ENCODE assay signal across 8 mouse cellular contexts in genomic region chrX:78582854-78583201, GRCm38 (mm10). TPM values are rescaled to one million over a fixed set of nuclear protein-coding genes. Genes with fewer than 3 reads are reported as not detected.
DNase-seq lines count a peak whose midpoint lies in the region; ATAC-seq and TF ChIP-seq lines count a peak whose summit lies in the region.

No protein-coding gene starts in this region.

- H3K36me3 ChIP-seq in MEL (ENCODE audit: control insufficient read depth in 1 of 2, insufficient read depth in 2 of 2, low read length in 2 of 2): peaks cover 0 to 2% of the 10 kb centered on the region in 2 experiments; a peak in 2 of 4 replicates
- H3K36me3 ChIP-seq in hindbrain, embryonic 12.5 days: no peaks in the 10 kb centered on the region

- H3K4me3 ChIP-seq in MEL (ENCODE audit: control insufficient read depth in 1 of 2, insufficient read depth in 1 of 2, low read depth in 2 of 2, low read length in 2 of 2): peak overlapping the region; percentile 90 to 99
- H3K4me3 ChIP-seq in hindbrain, embryonic 12.5 days: peak overlapping the region; percentile 48

- H3K27ac ChIP-seq in MEL (ENCODE audit: control insufficient read depth, low read depth, low read length): peak overlapping the region; percentile 89
- H3K27ac ChIP-seq in hindbrain, embryonic 12.5 days: peak overlapping the region; percentile 77; the same call in 1 of the 2 replicates

- TF ChIP-seq EP300 in MEL (IDR thresholded peaks at IDR 0.05; ENCODE audit: low read depth in 1 of 2, low read length in 2 of 2): peak in 1 of 2 experiments; percentile 6; a peak in 1 of 4 replicates

- H3K9me3 ChIP-seq in MEL (replicated peaks; ENCODE audit: insufficient read depth, low read length): no peaks in the 10 kb centered on the region
- no peaks in the 10 kb centered on the region for H3K9me3 ChIP-seq in hindbrain, embryonic 12.5 days (replicated peaks)

- WGBS in hindbrain, embryonic 12.5 days: 29% methylated on average over 12 of the region's 21 CpGs

- H3K9ac ChIP-seq in MEL (ENCODE audit: control insufficient read depth, low read depth, low read length, poor library complexity, severe bottlenecking): peak overlapping the region; percentile 91
- peak overlapping the region; percentile 53 for H3K9ac ChIP-seq in hindbrain, embryonic 12.5 days

- peak; percentile 60 for ATAC-seq in hindbrain, embryonic 12.5 days (ENCODE audit: low FRiP score)

- TF ChIP-seq POLR2A in MEL (IDR thresholded peaks at IDR 0.05; ENCODE audit: control insufficient read depth in 1 of 2, insufficient read depth in 1 of 2, low read depth in 1 of 2, low read length in 2 of 2, poor library complexity in 1 of 2): no peak

- TF ChIP-seq RAD21 in MEL (IDR thresholded peaks at IDR 0.05; ENCODE audit: low read depth, low read length): no peak

- peak; percentile 76 for DNase-seq in MEL (ENCODE audit: low read depth, low spot score)
- peak; percentile 6 to 20 for DNase-seq in adrenal gland, postnatal 4 days (ENCODE audit: low spot score in 2 of 2)
- DNase-seq in forelimb bud, embryonic 11.5 days (ENCODE audit: low read depth, low spot score): peak; percentile 41
- DNase-seq in left cerebral cortex, adult 18-20 months (ENCODE audit: low spot score in 2 of 2): peak; percentile 5 to 21
- peak; percentile 40 for DNase-seq in lung, postnatal 25 days (ENCODE audit: low spot score)
- peak; percentile 27 for DNase-seq in right cerebral cortex, postnatal 14 days
- DNase-seq in cerebellum, adult 11 months: no peak

- TF ChIP-seq CTCF in MEL (IDR thresholded peaks at IDR 0.05 in 2 of 3, conservative IDR thresholded peaks at IDR 0.05 in 1 of 3; ENCODE audit: control insufficient read depth in 1 of 3, insufficient read depth in 1 of 3, low read depth in 2 of 3, low read length in 3 of 3, poor library complexity in 1 of 3, severe bottlenecking in 1 of 3): no peak

- peak overlapping the region; percentile 52 for H3K4me2 ChIP-seq in hindbrain, embryonic 12.5 days (replicated peaks)

- peaks cover 7% of the 10 kb centered on the region; the same call in 1 of the 2 replicates for H3K79me2 ChIP-seq in MEL (ENCODE audit: control insufficient read depth, insufficient read depth, low read length, poor library complexity)

- H3K27me3 ChIP-seq in MEL (ENCODE audit: control insufficient read depth in 1 of 2, insufficient read depth in 2 of 2, low read length in 2 of 2): no peaks in the 10 kb centered on the region
- H3K27me3 ChIP-seq in hindbrain, embryonic 12.5 days: no peaks in the 10 kb centered on the region

- H3K4me1 ChIP-seq in MEL (ENCODE audit: control insufficient read depth in 1 of 2, insufficient read depth in 2 of 2, low read length in 2 of 2): peaks cover 3 to 6% of the 10 kb centered on the region in 2 experiments; a peak in 2 of 4 replicates
- H3K4me1 ChIP-seq in hindbrain, embryonic 12.5 days: no peaks in the 10 kb centered on the region

TF ChIP-seq in MEL, 35 proteins besides CTCF, POLR2A, EP300 and RAD21:
- TF ChIP-seq BHLHE40 (IDR thresholded peaks at IDR 0.05; ENCODE audit: borderline replicate concordance, low read depth, low read length): peak; percentile 49; the same call in 1 of the 2 replicates
- no peak for TF ChIP-seq MAZ (IDR thresholded peaks at IDR 0.05; ENCODE audit: low read depth, low read length)
- no peak for TF ChIP-seq GABPA (IDR thresholded peaks at IDR 0.05; ENCODE audit: low read depth, low read length)
- no peak for TF ChIP-seq CHD2 (IDR thresholded peaks at IDR 0.05; ENCODE audit: low read length)
- no peak for TF ChIP-seq ETS1 (IDR thresholded peaks at IDR 0.05; ENCODE audit: low read depth, low read length)
- TF ChIP-seq NRF1 (IDR thresholded peaks at IDR 0.05; ENCODE audit: insufficient read depth, low read depth, low read length, poor library complexity, severe bottlenecking): 0 out of 2 replicates have a peak, but pooled peaks have one; percentile 22
- peak; percentile 32; the same call in 1 of the 2 replicates for TF ChIP-seq MXI1 (IDR thresholded peaks at IDR 0.05; ENCODE audit: low read depth, low read length)
- no peak for TF ChIP-seq E2F4 (IDR thresholded peaks at IDR 0.05; ENCODE audit: borderline replicate concordance, low read depth, low read length)
- TF ChIP-seq MYC (IDR thresholded peaks at IDR 0.05; ENCODE audit: low read depth, low read length): no peak

RNA-seq across cellular contexts. Expression of gene Prrg1, which starts 0.9 kb away (rescaled TPM):
- 2.7 and 4.5 TPM in 2 replicates for total RNA-seq in MEL (2012; rRNA removed)
- 1 to 10 TPM in 1 of 2 experiments, not detected in 1; 3.5 TPM for polyA plus RNA-seq in MEL (2012; ENCODE audit: insufficient read depth in 1 of 2, insufficient read length in 2 of 2, low read depth in 1 of 2, low replicate concordance in 2 of 2, missing spikeins in 1 of 2)
- total RNA-seq in adrenal gland, postnatal 4 days (2021): 1 to 10 TPM; 7.4 to 9.3 TPM
- 7.9 and 9.4 TPM in 2 replicates for polyA plus RNA-seq in hindbrain, embryonic 12.5 days (2016; fragmentation: Nextera tagmentation; extraction: Ambion mirVana)
- total RNA-seq in left cerebral cortex, adult 18-20 months (2021): 1 to 10 TPM; 3.9 to 4.0 TPM
